Mouse (Mus musculus): Measurements from ENCODE around the gene Tmem230. TPM values are rescaled to one million over a fixed set of nuclear protein-coding genes. Genes with fewer than 3 reads are reported as not detected.

Gene Tmem230
- polyA plus RNA-seq, 1 experiment from 2014 or later: 66.1 TPM

GRCm38 (mm10) chr2:132211995-132212656 lies 35.5 kb downstream of the Tmem230 start:
- Histone ChIP-seq H3K9me3 (ENCODE audit: control insufficient read depth, low read length) (no peaks in the 10 kb centered on the region), H3K4me2 (replicated peaks; ENCODE audit: low read depth, low read length) (no peak overlapping the region), H3K4me3 (ENCODE audit: low read depth, low read length) (no peak overlapping the region), H3K27ac (ENCODE audit: low read depth, low read length) (no peak overlapping the region), H3K9ac (ENCODE audit: low read depth, low read length) (no peak overlapping the region), H3K36me3 (ENCODE audit: control insufficient read depth, insufficient read depth, low read length) (no peaks in the 10 kb centered on the region), H3K27me3 (ENCODE audit: control insufficient read depth, insufficient read depth, low read length) (no peaks in the 10 kb centered on the region), H3K4me1 (replicated peaks; ENCODE audit: control insufficient read depth, insufficient read depth, low read length) (no peaks in the 10 kb centered on the region)
- WGBS: 92% methylated on average over 5 of the region's 5 CpGs
- ATAC-seq (ENCODE audit: low FRiP score): no peak
- DNase-seq (ENCODE audit: low spot score): no peak

GRCm38 (mm10) chr2:132210806-132211312 lies 36.7 kb downstream of the Tmem230 start:
- H3K9me3 ChIP-seq (ENCODE audit: control insufficient read depth, low read length): no peaks in the 10 kb centered on the region
- no peak overlapping the region for H3K4me3 ChIP-seq (ENCODE audit: low read depth, low read length)

GRCm38 (mm10) chr2:132208246-132208881 lies 39.2 kb downstream of the Tmem230 start:
- Histone ChIP-seq H3K27me3 (ENCODE audit: control insufficient read depth, insufficient read depth, low read length) (no peaks in the 10 kb centered on the region), H3K4me1 (replicated peaks; ENCODE audit: control insufficient read depth, insufficient read depth, low read length) (no peaks in the 10 kb centered on the region), H3K9me3 (ENCODE audit: control insufficient read depth, low read length) (no peaks in the 10 kb centered on the region), H3K9ac (ENCODE audit: low read depth, low read length) (no peak overlapping the region), H3K4me3 (ENCODE audit: low read depth, low read length) (no peak overlapping the region), H3K27ac (ENCODE audit: low read depth, low read length) (no peak overlapping the region), H3K4me2 (replicated peaks; ENCODE audit: low read depth, low read length) (no peak overlapping the region), H3K36me3 (ENCODE audit: control insufficient read depth, insufficient read depth, low read length) (no peaks in the 10 kb centered on the region)
- 88% methylated on average over 8 of the region's 8 CpGs for WGBS
- no peak for ATAC-seq (ENCODE audit: low FRiP score)
- no peak for DNase-seq (ENCODE audit: low spot score)

More at GRCm38 (mm10) chr2:132210806-132211312, 36.7 kb downstream of the Tmem230 start:
- 91% methylated on average over 9 of the region's 9 CpGs for WGBS
- Histone ChIP-seq H3K27ac (ENCODE audit: low read depth, low read length) (no peak overlapping the region), H3K9ac (ENCODE audit: low read depth, low read length) (no peak overlapping the region), H3K27me3 (ENCODE audit: control insufficient read depth, insufficient read depth, low read length) (no peaks in the 10 kb centered on the region), H3K4me1 (replicated peaks; ENCODE audit: control insufficient read depth, insufficient read depth, low read length) (no peaks in the 10 kb centered on the region), H3K4me2 (replicated peaks; ENCODE audit: low read depth, low read length) (no peak overlapping the region), H3K36me3 (ENCODE audit: control insufficient read depth, insufficient read depth, low read length) (no peaks in the 10 kb centered on the region)
- DNase-seq (ENCODE audit: low spot score) (no peak), ATAC-seq (ENCODE audit: low FRiP score) (no peak)

- no peaks in the 10 kb centered on the region for H3K4me1 ChIP-seq (replicated peaks; ENCODE audit: control insufficient read depth, insufficient read depth, low read length)
- no peaks in the 10 kb centered on the region for H3K27me3 ChIP-seq (ENCODE audit: control insufficient read depth, insufficient read depth, low read length)
- ATAC-seq (ENCODE audit: low FRiP score): no peak
- no peak for DNase-seq (ENCODE audit: low spot score)
- no peak overlapping the region for H3K9ac ChIP-seq (ENCODE audit: low read depth, low read length)
- 88% methylated on average over 16 of the region's 16 CpGs for WGBS
- no peak overlapping the region for H3K27ac ChIP-seq (ENCODE audit: low read depth, low read length)
- no peaks in the 10 kb centered on the region for H3K36me3 ChIP-seq (ENCODE audit: control insufficient read depth, insufficient read depth, low read length)
- H3K4me2 ChIP-seq (replicated peaks; ENCODE audit: low read depth, low read length): no peak overlapping the region
- no peaks in the 10 kb centered on the region for H3K9me3 ChIP-seq (ENCODE audit: control insufficient read depth, low read length)
- H3K4me3 ChIP-seq (ENCODE audit: low read depth, low read length): no peak overlapping the region
Measured at GRCm38 (mm10) chr2:132206316-132206881, 41.2 kb downstream of the Tmem230 start.

GRCm38 (mm10) chr2:132205549-132205948 lies 42.1 kb downstream of the Tmem230 start:
- H3K36me3 ChIP-seq (ENCODE audit: control insufficient read depth, insufficient read depth, low read length): no peaks in the 10 kb centered on the region
- H3K27ac ChIP-seq (ENCODE audit: low read depth, low read length): no peak overlapping the region
- DNase-seq (ENCODE audit: low spot score) (no peak), ATAC-seq (ENCODE audit: low FRiP score) (no peak)
- H3K27me3 ChIP-seq (ENCODE audit: control insufficient read depth, insufficient read depth, low read length): no peaks in the 10 kb centered on the region
- H3K9ac ChIP-seq (ENCODE audit: low read depth, low read length): no peak overlapping the region
- no peak overlapping the region for H3K4me2 ChIP-seq (replicated peaks; ENCODE audit: low read depth, low read length)
- H3K9me3 ChIP-seq (ENCODE audit: control insufficient read depth, low read length): no peaks in the 10 kb centered on the region
- no peak overlapping the region for H3K4me3 ChIP-seq (ENCODE audit: low read depth, low read length)
- 80% methylated on average over 4 of the region's 4 CpGs for WGBS
- H3K4me1 ChIP-seq (replicated peaks; ENCODE audit: control insufficient read depth, insufficient read depth, low read length): no peaks in the 10 kb centered on the region

GRCm38 (mm10) chr2:132203773-132204172 lies 43.8 kb downstream of the Tmem230 start:
- WGBS: 83% methylated on average over 3 of the region's 3 CpGs
- no peaks in the 10 kb centered on the region for H3K4me1 ChIP-seq (replicated peaks; ENCODE audit: control insufficient read depth, insufficient read depth, low read length)

GRCm38 (mm10) chr2:132203186-132203585 lies 44.4 kb downstream of the Tmem230 start:
- H3K4me1 ChIP-seq (replicated peaks; ENCODE audit: control insufficient read depth, insufficient read depth, low read length): no peaks in the 10 kb centered on the region
- WGBS: 79% methylated on average over 3 of the region's 3 CpGs
- H3K4me2 ChIP-seq (replicated peaks; ENCODE audit: low read depth, low read length): no peak overlapping the region
- H3K9me3 ChIP-seq (ENCODE audit: control insufficient read depth, low read length): no peaks in the 10 kb centered on the region
- no peak overlapping the region for H3K27ac ChIP-seq (ENCODE audit: low read depth, low read length)
- DNase-seq (ENCODE audit: low spot score) (no peak), ATAC-seq (ENCODE audit: low FRiP score) (no peak)
- no peak overlapping the region for H3K4me3 ChIP-seq (ENCODE audit: low read depth, low read length)
- H3K27me3 ChIP-seq (ENCODE audit: control insufficient read depth, insufficient read depth, low read length): no peaks in the 10 kb centered on the region
- no peak overlapping the region for H3K9ac ChIP-seq (ENCODE audit: low read depth, low read length)
- H3K36me3 ChIP-seq (ENCODE audit: control insufficient read depth, insufficient read depth, low read length): no peaks in the 10 kb centered on the region

More at GRCm38 (mm10) chr2:132203773-132204172, 43.8 kb downstream of the Tmem230 start:
- no peak for DNase-seq (ENCODE audit: low spot score)
- no peaks in the 10 kb centered on the region for H3K9me3 ChIP-seq (ENCODE audit: control insufficient read depth, low read length)
- H3K4me3 ChIP-seq (ENCODE audit: low read depth, low read length): no peak overlapping the region
- H3K4me2 ChIP-seq (replicated peaks; ENCODE audit: low read depth, low read length): no peak overlapping the region
- no peak overlapping the region for H3K27ac ChIP-seq (ENCODE audit: low read depth, low read length)
- H3K27me3 ChIP-seq (ENCODE audit: control insufficient read depth, insufficient read depth, low read length): no peaks in the 10 kb centered on the region
- H3K9ac ChIP-seq (ENCODE audit: low read depth, low read length): no peak overlapping the region
- H3K36me3 ChIP-seq (ENCODE audit: control insufficient read depth, insufficient read depth, low read length): no peaks in the 10 kb centered on the region
- no peak for ATAC-seq (ENCODE audit: low FRiP score)

GRCm38 (mm10) chr2:132198017-132198933 lies 49.3 kb downstream of the Tmem230 start:
- Histone ChIP-seq H3K9ac (ENCODE audit: low read depth, low read length) (no peak overlapping the region), H3K27ac (ENCODE audit: low read depth, low read length) (no peak overlapping the region), H3K36me3 (ENCODE audit: control insufficient read depth, insufficient read depth, low read length) (no peaks in the 10 kb centered on the region), H3K4me1 (replicated peaks; ENCODE audit: control insufficient read depth, insufficient read depth, low read length) (no peaks in the 10 kb centered on the region), H3K9me3 (ENCODE audit: control insufficient read depth, low read length) (no peaks in the 10 kb centered on the region), H3K4me3 (ENCODE audit: low read depth, low read length) (no peak overlapping the region), H3K27me3 (ENCODE audit: control insufficient read depth, insufficient read depth, low read length) (no peaks in the 10 kb centered on the region), H3K4me2 (replicated peaks; ENCODE audit: low read depth, low read length) (no peak overlapping the region)
- WGBS: 80% methylated on average over 9 of the region's 9 CpGs
- DNase-seq (ENCODE audit: low spot score) (peak; percentile 8), ATAC-seq (ENCODE audit: low FRiP score) (peak; percentile 59)
